Mouse (Mus musculus) lung, postnatal 10 days (tissue): ENCODE measurements around the gene Smarca2.

Source experiments
- DNase-seq: peaks from one replicate; pipeline ENCODE4 v3.0.0; 2021

The Smarca2 gene

DNA sequence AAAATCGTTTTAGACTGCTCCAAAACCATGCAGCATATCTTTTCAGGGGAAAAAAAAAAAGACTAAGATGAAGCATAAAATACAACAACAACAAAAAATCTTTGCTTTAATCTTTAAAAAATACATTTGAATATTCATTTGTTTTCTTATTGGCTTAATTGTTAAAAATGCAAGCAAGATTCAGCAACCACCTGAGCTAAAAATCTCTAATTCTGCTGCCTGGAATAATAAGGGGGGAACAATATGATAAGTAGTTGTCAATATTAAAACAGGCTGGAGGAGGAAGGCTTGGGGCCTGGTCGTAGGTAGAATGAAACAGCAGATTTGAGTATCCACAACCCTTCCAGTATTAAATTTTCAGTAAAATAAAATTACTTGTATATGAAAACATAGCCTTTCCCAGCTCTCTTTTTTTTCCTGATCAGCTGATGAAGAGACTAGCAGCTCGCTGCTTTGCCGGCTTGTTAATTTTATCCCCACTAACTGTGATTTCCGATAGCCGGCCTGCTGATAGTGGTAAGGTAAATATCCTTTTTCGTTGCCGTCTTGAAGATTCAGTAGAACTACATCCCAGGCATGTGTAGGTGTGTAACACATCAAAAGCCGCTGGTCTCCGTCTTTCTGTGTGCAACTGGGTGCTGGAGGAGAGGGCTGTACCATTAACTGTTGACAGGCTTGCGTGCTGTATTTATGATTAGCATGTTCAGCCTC, 144.7 kb downstream of the Smarca2 start:
- no peak for DNase-seq

- peak; percentile 62 for DNase-seq
These were observed 147.8 kb downstream of the Smarca2 start for GRCm38 (mm10) chr19:26752611-26753163.

DNA sequence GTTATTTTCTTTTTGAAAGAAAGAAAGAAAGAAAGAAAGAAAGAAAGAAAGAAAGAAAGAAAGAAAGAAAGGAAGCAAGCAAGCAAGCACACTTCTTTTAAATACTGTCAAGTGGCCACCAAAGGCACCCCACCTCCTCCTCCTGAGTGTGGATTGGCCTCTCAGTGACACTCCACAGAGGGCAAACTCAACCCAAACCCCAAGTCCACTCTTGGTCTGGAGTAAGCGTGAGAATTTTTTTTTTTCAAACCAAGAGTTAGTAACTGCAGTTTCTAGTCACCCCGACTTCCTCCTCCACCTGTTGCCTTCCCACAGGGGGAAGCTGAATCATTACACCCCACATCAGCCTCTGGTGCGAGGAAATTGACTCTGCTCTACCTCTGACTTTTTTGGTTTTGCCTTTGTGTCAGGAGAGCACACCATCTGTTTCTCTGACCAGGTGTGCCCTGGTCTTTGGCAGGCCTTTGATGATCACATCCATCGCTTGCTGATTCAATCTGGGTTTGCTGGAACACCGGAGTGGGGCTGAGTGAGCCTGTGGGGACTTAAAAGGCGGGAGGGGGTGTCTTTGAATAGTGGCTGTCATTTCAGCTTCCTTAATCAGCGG, 148.5 kb downstream of the Smarca2 start:
- DNase-seq: no peak

- DNase-seq: no peak
These were observed 149.4 kb downstream of the Smarca2 start for GRCm38 (mm10) chr19:26754016-26754794.

- DNase-seq: no peak
These were observed 151.1 kb downstream of the Smarca2 start for GRCm38 (mm10) chr19:26755991-26756390.

- no peak for DNase-seq
These were observed 151.5 kb downstream of the Smarca2 start for GRCm38 (mm10) chr19:26756399-26756798.

- no peak for DNase-seq
These were observed 153.3 kb downstream of the Smarca2 start for GRCm38 (mm10) chr19:26758156-26758555.

GRCm38 (mm10) chr19:26758620-26759019, 153.8 kb downstream of the Smarca2 start:
- DNase-seq: no peak

DNA sequence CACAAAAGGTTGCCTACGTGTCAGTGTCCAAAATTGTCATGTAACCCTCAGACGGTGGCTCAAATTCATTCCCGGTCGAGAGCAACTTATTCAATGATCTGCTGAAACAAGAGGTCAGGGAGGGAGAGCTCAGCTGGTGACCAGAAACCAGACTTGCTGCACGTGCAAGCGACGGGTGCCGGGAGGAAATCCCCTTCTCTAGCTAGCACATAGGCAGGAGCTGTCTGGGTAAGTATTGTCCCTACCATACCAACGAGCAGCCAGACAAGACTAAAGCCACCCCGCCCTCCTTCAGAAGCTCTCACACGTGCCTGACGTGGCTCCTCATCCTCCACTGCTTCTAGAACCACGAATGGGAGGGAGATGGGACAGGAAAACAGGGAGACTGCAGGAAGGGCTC, 154.4 kb downstream of the Smarca2 start:
- DNase-seq: no peak

GRCm38 (mm10) chr19:26761257-26761656, 156.4 kb downstream of the Smarca2 start:
- no peak for DNase-seq

DNA sequence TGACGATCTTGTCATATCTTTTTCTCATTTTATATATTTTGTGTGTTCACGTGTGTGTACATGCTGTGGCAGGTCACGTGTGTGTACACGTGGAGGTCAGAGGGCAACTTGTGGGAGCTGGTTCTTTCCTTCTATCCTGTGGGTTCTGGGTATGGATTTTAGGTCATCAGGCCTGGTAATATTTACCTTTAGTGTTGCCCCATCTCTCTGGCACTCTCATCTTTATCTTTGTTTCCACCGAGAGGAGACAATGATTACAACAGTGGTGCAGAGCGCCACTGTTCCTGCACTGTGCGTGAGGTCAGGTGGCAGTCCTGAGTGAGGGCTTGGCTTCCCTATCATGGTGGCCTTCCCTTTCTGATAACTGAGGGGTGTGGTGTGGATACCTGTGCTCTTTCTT, 160.6 kb downstream of the Smarca2 start:
- no peak for DNase-seq

- DNase-seq: no peak
These were observed 162.6 kb downstream of the Smarca2 start for GRCm38 (mm10) chr19:26767454-26767853.

DNA sequence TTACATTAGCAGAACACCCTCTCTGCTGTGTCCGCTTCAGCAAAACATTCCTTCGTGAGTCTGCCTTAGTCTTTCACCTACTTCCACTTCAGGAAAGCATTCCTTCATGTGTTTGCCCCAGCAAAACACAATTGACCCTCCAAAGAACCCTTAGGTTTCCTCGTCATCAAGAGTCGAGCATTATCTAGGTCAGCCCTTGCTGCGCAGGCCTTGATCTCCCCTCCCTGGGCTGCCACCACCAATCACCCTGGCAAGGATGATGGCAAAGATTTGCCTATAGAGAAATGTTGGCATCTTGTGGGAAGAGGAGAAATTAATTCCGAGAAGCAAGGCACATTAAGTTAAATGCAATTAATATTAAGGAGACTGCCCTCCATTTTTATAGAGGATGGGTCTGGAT, 163.1 kb downstream of the Smarca2 start:
- DNase-seq: no peak

- no peak for DNase-seq
These were observed 164.0 kb downstream of the Smarca2 start for GRCm38 (mm10) chr19:26768846-26769245.

DNA sequence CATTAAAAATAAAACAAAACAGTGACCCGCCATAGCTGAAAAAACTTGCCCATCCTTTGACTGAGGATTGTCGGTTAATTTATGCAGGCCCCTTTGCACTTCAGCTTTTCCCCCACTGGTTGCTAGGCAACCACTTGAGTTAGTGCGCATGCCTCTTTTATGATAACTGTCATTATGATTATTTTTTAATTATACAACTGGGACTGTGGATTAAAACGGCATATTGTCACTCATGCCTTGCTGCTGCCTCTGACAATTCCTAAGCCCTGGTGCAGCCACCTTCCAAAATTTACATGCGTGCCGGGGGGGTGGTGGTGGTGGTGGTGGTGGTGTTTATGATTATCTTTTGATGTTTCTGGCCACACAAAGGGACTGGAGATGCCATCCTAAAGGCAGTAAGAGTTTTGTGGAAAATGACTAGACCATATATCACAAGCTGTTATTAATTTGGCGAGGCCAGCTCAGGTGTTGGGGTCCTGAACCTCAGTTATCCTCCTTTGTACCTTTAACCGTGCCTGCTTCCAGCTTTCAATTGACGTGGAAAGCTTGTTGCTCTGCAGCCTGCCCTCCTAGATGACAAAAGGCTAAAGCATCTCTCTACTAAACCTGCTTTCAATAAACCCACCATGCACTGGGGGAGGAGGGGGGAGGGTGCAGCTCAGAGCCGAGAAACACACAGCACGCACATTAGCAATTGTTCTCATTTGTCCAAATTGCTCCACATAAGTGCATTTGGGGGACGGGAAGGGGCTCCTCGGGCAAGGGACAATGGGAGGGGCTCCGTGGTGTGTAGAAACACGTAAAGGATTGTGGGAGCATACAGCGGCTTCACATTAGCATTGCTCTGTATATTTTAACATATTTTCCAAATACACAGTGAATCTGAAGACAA, 165.0 kb downstream of the Smarca2 start:
- no peak for DNase-seq

DNA sequence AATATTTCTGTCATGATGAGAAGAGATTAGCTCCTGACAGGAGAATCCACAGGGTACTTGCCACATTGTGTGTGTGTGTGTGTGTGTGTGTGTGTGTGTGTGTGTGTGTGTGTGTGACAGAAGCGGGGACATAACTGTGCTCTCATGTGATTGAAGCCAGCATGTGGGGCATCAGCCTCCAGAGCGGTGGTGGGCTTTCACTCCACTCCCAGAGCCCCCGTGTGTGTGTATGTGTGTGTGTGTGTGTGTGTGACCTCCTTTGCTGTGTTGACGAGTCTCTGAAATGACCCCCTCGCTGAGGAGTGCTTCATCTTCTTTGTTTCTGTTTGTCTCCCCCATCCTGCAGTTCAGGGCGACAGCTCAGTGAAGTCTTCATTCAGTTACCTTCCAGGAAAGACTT, 165.7 kb downstream of the Smarca2 start:
- no peak for DNase-seq

DNA sequence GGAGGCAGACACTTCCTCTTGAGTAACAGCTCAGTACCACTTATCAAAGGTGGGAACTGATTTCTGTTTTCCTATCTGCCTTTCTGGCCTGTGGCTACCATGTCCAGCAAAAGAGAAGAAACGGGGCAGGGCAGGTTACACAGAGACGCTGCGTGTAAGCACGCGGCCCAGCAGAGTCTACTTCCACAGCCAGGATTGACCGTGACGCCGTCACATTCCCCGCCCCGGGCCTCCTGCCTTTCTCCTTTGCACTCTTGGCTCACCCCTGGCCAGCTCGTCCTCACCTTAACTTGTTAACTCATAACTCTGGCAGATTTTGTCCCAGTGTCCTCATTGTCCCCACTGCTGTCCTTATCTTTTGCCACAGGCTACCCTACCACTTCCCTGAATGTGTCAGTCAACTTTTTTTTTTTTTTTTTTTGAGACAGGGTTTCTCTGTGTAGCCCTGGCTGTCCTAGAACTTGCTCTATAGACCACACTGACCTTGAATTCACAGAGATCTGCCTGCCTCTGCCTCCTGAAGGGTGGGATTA, 167.3 kb downstream of the Smarca2 start:
- DNase-seq: no peak

GRCm38 (mm10) chr19:26776066-26777025, 171.5 kb downstream of the Smarca2 start:
- no peak for DNase-seq

GRCm38 (mm10) chr19:26778199-26778598, 173.3 kb downstream of the Smarca2 start:
- DNase-seq: no peak

DNA sequence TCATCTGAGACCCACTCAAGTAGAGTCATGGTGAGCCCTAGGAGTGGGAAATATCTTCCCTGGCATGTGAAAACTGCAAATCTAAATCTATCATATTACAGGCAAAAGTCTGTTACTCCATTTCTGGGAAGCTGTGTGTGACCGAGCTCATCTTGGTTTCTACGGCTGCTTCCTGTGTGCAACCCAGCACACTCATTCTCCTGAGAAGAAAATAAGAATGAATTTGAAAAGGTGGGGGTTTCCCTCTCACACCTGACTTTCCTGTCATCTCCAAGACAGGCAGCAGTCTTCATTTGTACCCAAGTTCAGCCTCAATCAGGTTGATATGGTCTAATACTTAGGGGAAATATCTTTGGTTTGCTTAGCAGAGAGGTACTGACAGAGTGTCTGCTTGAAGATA, 176.4 kb downstream of the Smarca2 start:
- DNase-seq: no peak

DNA sequence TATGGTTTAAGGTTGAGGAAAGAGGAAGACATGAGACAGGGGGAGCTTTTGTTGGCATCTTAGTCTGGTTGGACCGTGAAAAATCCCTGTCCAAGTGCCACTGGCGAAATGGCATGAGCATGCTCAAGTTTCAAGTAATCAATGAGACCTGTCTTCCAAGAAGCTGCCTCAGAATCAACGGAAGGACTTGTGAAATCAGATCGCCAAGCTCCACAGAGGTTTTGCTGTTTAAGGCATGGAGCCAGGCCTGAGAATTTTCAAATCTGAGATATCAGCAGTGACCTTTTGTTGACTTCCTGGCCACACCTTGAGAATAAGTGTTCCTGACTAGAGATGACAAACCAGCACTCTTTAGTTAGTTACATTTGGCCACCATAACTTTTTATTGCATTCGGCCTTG, 183.6 kb downstream of the Smarca2 start:
- no peak for DNase-seq
